ENCODE assay signal across 8 mouse cellular contexts in genomic region chr5:34513466-34514217, GRCm38 (mm10). TPM values are rescaled to one million over a fixed set of nuclear protein-coding genes. Genes with fewer than 3 reads are reported as not detected.
A peak's percentile ranks its signal among the peaks of the same experiment; 100 is the strongest.
DNase-seq lines count a peak whose midpoint lies in the region; ATAC-seq and TF ChIP-seq lines count a peak whose summit lies in the region.

TSS of gene Tnip2 (minus strand) at chr5:34513991.

- no peaks in the 10 kb centered on the region for H3K27me3 ChIP-seq in embryonic facial prominence, embryonic 15.5 days
- H3K27me3 ChIP-seq in kidney, embryonic 14.5 days (ENCODE audit: control insufficient read depth, insufficient read depth, low read length): no peaks in the 10 kb centered on the region
- no peaks in the 10 kb centered on the region for H3K27me3 ChIP-seq in limb, embryonic 15.5 days

- DNase-seq in 416B (ENCODE audit: low read depth): peak; percentile 96
- DNase-seq in heart, adult 9 months (ENCODE audit: low spot score in 2 of 2): peak; percentile 96 to 98
- peak; percentile 88 to 95 for DNase-seq in monocyte, adult 2 months (ENCODE audit: low read depth in 1 of 2, low spot score in 2 of 2)
- peak; percentile 96 for DNase-seq in spleen, postnatal 36 days (ENCODE audit: low spot score in 2 of 2)

- ATAC-seq in embryonic facial prominence, embryonic 15.5 days (ENCODE audit: insufficient number of reproducible peaks, low FRiP score, low TSS enrichment, low read depth): peak; percentile 97
- peak; percentile 98 for ATAC-seq in kidney, embryonic 14.5 days (ENCODE audit: low FRiP score, low TSS enrichment)
- peak; percentile 97 for ATAC-seq in limb, embryonic 15.5 days (ENCODE audit: insufficient number of reproducible peaks, low FRiP score, low TSS enrichment, low read depth)

- H3K4me2 ChIP-seq in embryonic facial prominence, embryonic 15.5 days (replicated peaks): peak within 1 kb of the TSS; percentile 92
- H3K4me2 ChIP-seq in kidney, embryonic 14.5 days (replicated peaks; ENCODE audit: low read depth, low read length): peak within 1 kb of the TSS; percentile 98
- peak within 1 kb of the TSS; percentile 97 for H3K4me2 ChIP-seq in limb, embryonic 15.5 days

- WGBS in bone marrow, adult 2 months: under 1% methylated on average over 64 of the region's 64 CpGs
- WGBS in embryonic facial prominence, embryonic 15.5 days: under 1% methylated on average over 64 of the region's 64 CpGs
- under 1% methylated on average over 64 of the region's 64 CpGs for WGBS in kidney, embryonic 14.5 days
- WGBS in limb, embryonic 15.5 days: under 1% methylated on average over 63 of the region's 64 CpGs

- no peaks in the 10 kb centered on the region for H3K9me3 ChIP-seq in embryonic facial prominence, embryonic 15.5 days (replicated peaks)
- no peaks in the 10 kb centered on the region for H3K9me3 ChIP-seq in kidney, embryonic 14.5 days (ENCODE audit: control insufficient read depth, low read length)
- H3K9me3 ChIP-seq in limb, embryonic 15.5 days: no peaks in the 10 kb centered on the region

- TF ChIP-seq POLR2A in bone marrow, adult 2 months (IDR thresholded peaks at IDR 0.05; ENCODE audit: borderline replicate concordance, control insufficient read depth, low read depth, low read length): peak; percentile 52; the same call in 1 of the 2 replicates

- no peaks in the 10 kb centered on the region; the same call in 1 of the 2 replicates for H3K4me1 ChIP-seq in bone marrow, adult 2 months (ENCODE audit: control insufficient read depth, insufficient read depth, low read length)
- H3K4me1 ChIP-seq in embryonic facial prominence, embryonic 15.5 days: peaks cover 10% of the 10 kb centered on the region
- peaks cover 4% of the 10 kb centered on the region; the same call in 1 of the 2 replicates for H3K4me1 ChIP-seq in kidney, embryonic 14.5 days (ENCODE audit: control insufficient read depth, insufficient read depth, low read length)
- H3K4me1 ChIP-seq in limb, embryonic 15.5 days: peaks cover 12% of the 10 kb centered on the region

- H3K36me3 ChIP-seq in embryonic facial prominence, embryonic 15.5 days: no peaks in the 10 kb centered on the region
- H3K36me3 ChIP-seq in kidney, embryonic 14.5 days (ENCODE audit: control insufficient read depth, insufficient read depth, low read length): no peaks in the 10 kb centered on the region
- H3K36me3 ChIP-seq in limb, embryonic 15.5 days: no peaks in the 10 kb centered on the region

- H3K4me3 ChIP-seq in bone marrow, adult 2 months (replicated peaks; ENCODE audit: control insufficient read depth, low read depth, low read length): peak within 1 kb of the TSS; percentile 84
- H3K4me3 ChIP-seq in embryonic facial prominence, embryonic 15.5 days (replicated peaks): peak within 1 kb of the TSS; percentile 86
- peak within 1 kb of the TSS; percentile 83 for H3K4me3 ChIP-seq in kidney, embryonic 14.5 days (ENCODE audit: low read length)
- peak within 1 kb of the TSS; percentile 80 for H3K4me3 ChIP-seq in limb, embryonic 15.5 days

- no peak for TF ChIP-seq CTCF in bone marrow, adult 2 months (IDR thresholded peaks at IDR 0.05; ENCODE audit: control insufficient read depth, insufficient read depth, low read length)

- peak within 1 kb of the TSS; percentile 77 for H3K9ac ChIP-seq in embryonic facial prominence, embryonic 15.5 days
- peak within 1 kb of the TSS; percentile 77 for H3K9ac ChIP-seq in kidney, embryonic 14.5 days (ENCODE audit: low read depth, low read length)
- peak within 1 kb of the TSS; percentile 79 for H3K9ac ChIP-seq in limb, embryonic 15.5 days

- H3K27ac ChIP-seq in bone marrow, adult 2 months (ENCODE audit: control insufficient read depth, insufficient read depth, low read depth, low read length, poor library complexity): peak within 1 kb of the TSS; percentile 67
- H3K27ac ChIP-seq in embryonic facial prominence, embryonic 15.5 days (replicated peaks): peak within 1 kb of the TSS; percentile 67
- H3K27ac ChIP-seq in kidney, embryonic 14.5 days (ENCODE audit: low read depth, low read length): no peak within 1 kb of the TSS
- peak within 1 kb of the TSS; percentile 63; the same call in 1 of the 2 replicates for H3K27ac ChIP-seq in limb, embryonic 15.5 days

RNA-seq across cellular contexts. Expression of gene Tnip2, which starts in this region (rescaled TPM):
- polyA plus RNA-seq in bone marrow, adult 2 months (2011; ENCODE audit: insufficient read depth, insufficient read length, low replicate concordance, missing spikeins): 4.6 and 15.1 TPM in 2 replicates
- polyA plus RNA-seq in embryonic facial prominence, embryonic 15.5 days (2015; fragmentation: Nextera tagmentation; extraction: Ambion mirVana): 29.1 and 34.4 TPM in 2 replicates
- polyA plus RNA-seq in kidney, embryonic 14.5 days (2014; fragmentation: Nextera tagmentation; extraction: Ambion mirVana): 10.8 and 16.1 TPM in 2 replicates
- polyA plus RNA-seq in limb, embryonic 15.5 days (2015; fragmentation: Nextera tagmentation; extraction: Ambion mirVana): 26.2 and 29.2 TPM in 2 replicates
